Mouse (Mus musculus) effector memory CD4-positive, alpha-beta T cell, adult 7 months (primary cell): ENCODE data around the gene H2-T23. TPM values are rescaled to one million over a fixed set of nuclear protein-coding genes. Genes with fewer than 3 reads are reported as not detected.

Source experiments
- polyA plus RNA-seq: library from polyadenylated mRNA; unstranded; fragments of 100-300 nt; shearing (Covaris generic); gene quantifications from one replicate; pipeline ENCODE4 v1.2.1, GENCODE M21; 2017

Gene H2-T23
- 468 TPM for polyA plus RNA-seq

DNA sequence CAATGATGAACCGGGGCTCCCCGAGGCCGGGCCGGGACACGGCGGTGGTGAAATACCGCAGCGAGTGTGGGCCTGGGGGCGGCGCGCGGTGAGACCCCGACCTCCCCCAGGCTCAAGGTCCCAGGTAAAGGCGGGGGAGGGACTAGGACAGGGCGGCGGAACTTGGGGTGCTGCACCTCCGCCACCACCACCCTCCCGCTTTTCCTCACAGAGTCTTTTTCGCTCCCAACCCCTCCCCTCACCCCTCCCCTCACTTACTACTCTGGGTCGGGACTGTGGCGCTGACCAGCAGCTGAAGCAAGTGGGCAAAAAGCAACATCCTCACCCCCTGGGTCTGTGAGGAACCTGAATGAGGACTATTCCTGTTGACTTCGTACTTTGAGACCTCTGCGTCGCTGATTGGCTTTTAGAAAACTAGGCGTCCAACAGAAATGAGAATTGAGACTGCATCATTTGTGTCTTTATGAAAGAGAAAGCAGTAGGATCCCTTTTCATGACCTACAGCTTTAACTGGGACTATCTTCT is at the start of gene H2-T23:
H2-T23 (minus strand) TSS at position 505 of the 525 bp plus-strand sequence.

GRCm38 (mm10) chr17:36058362-36058761 is 25.7 kb upstream of the H2-T23 start, which contains the start of gene Gm11127:
TSS of gene Gm11127 (minus strand) at chr17:36058371.

DNA sequence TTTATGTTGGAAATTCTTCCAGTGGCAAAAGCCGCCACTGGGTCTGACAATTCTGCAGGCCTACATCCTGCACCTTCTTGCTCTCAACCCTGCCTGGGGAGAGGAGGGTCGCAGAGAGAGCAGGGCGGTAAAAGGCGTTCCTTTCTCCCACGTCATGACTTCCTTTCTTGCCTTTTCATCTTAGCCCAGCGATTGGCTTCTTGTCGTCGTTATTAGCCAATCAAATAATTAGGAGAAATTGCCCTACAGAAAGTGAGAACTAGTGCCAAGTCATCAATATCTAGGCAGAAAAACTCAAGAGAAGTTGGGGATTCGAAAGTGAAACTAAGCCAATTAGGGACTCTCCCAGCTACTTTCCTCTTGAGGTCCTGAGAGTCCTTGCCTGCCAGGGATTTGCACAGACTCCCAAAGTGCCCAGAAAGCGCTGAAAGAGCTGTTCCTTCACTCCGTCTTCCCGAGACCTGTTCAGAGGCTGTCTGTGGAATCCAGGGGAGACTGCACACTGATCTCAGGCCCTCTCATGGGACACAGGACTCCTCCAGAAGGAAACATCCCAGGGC is 10.0 kb upstream of the H2-T23 start, which contains the start of the genes H2-T22 and Gm6034:
H2-T22 (minus strand) TSS at position 138 of the 560 bp plus-strand sequence.
Gm6034 (plus strand) TSS at position 352 of the 560 bp plus-strand sequence.

GRCm38 (mm10) chr17:36020191-36021073 is 12.2 kb downstream of the H2-T23 start, which contains the start of gene H2-T24:
TSS of gene H2-T24 (minus strand) at chr17:36020560.

Other genes with a start within 250 kb of the H2-T23 start
- 50.6 TPM for gene Ier3, start 211.2 kb downstream of the H2-T23 start, polyA plus RNA-seq
- 65.4 TPM for gene Flot1, start 209.6 kb downstream of the H2-T23 start, polyA plus RNA-seq
- 65.8 TPM for gene Tubb5, start 194.5 kb downstream of the H2-T23 start, polyA plus RNA-seq
- 9.3 TPM for gene Mdc1, start 191.3 kb downstream of the H2-T23 start, polyA plus RNA-seq
- gene Nrm, start 171.5 kb downstream of the H2-T23 start, polyA plus RNA-seq, result 33.0 TPM
- gene Ppp1r18, start 167.3 kb downstream of the H2-T23 start, polyA plus RNA-seq, result 388 TPM
- 63.9 TPM for gene Dhx16, start 153.0 kb downstream of the H2-T23 start, polyA plus RNA-seq
- 37.3 TPM for gene 2310061I04Rik, start 135.4 kb downstream of the H2-T23 start, polyA plus RNA-seq
- gene Atat1, start 122.8 kb downstream of the H2-T23 start, polyA plus RNA-seq, result 6.7 TPM
- 96.6 TPM for gene Mrps18b, start 116.5 kb downstream of the H2-T23 start, polyA plus RNA-seq
- 52.3 TPM for gene Ppp1r10, start 116.4 kb downstream of the H2-T23 start, polyA plus RNA-seq
- 138 TPM for gene Abcf1, start 63.1 kb downstream of the H2-T23 start, polyA plus RNA-seq
- gene Gnl1, start 53.0 kb downstream of the H2-T23 start, polyA plus RNA-seq, result 69.5 TPM
- gene Prr3, start 52.6 kb downstream of the H2-T23 start, polyA plus RNA-seq, result 27.8 TPM
- gene H2-T24, start 12.3 kb downstream of the H2-T23 start, polyA plus RNA-seq, result 7.9 TPM
- gene H2-T22, start 9.9 kb upstream of the H2-T23 start, polyA plus RNA-seq, result 180 TPM
- gene Gm6034, start 10.1 kb upstream of the H2-T23 start, polyA plus RNA-seq, result 0.69 TPM
- not detected for gene Gm11127, start 25.5 kb upstream of the H2-T23 start, polyA plus RNA-seq
- 1.3 TPM for gene Gm19684, start 88.8 kb upstream of the H2-T23 start, polyA plus RNA-seq
- not detected for gene Gm7030, start 96.6 kb upstream of the H2-T23 start, polyA plus RNA-seq
- gene Gm8909, start 135.7 kb upstream of the H2-T23 start, polyA plus RNA-seq, result 12.2 TPM
- gene H2-T3, start 157.4 kb upstream of the H2-T23 start, polyA plus RNA-seq, result 0.96 TPM
- gene Rpp21, start 225.2 kb upstream of the H2-T23 start, polyA plus RNA-seq, result 122 TPM
- 47.1 TPM for gene Trim39, start 239.4 kb upstream of the H2-T23 start, polyA plus RNA-seq